Mouse (Mus musculus): ENCODE results near the gene Clec10a.

DNA sequence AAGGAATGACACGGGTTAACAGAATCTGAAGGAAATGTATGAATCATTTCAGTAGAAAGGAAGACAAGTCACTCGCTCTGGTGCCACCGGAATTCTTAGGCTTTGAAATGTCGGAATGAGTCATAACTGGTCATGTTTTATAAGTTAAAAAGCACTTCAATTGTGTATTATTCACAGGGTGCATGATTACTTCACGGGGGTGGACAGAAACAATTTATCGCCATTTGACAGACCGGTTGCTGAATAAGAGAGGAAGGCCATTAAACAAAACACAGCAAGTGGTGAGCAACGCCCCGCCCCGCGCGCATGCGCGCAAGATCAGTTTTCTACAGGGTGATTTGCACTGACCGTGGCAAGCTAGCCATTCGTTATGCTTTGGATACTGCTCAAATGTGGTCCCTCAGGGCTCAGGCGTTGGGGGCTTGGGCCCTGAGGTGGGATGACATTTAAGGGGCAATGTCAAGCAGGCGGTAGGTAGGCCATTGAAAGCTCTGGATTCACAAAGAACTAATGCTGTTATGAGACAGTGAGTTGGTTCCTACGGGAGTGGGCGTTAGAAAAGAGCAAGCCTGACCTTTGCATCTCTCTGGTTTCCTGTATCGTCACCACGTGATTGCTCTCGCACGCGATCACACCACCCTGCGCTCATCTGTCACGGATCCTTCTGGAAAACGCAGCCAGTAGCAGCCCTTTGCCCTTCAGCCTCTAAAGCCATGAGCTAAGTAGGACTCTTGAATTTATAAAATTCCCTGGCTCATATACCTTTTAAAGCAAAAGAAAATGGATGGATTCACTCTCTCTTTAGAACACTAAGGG is 33.5 kb downstream of the Clec10a start:
- TF ChIP-seq POLR2A (IDR thresholded peaks at IDR 0.05; ENCODE audit: extremely low read depth, insufficient read depth, low read length) (no peak), CTCF (IDR thresholded peaks at IDR 0.05; ENCODE audit: extremely low read depth, insufficient read depth, low read length) (no peak)

Measured in cortical plate, adult 2 months (tissue).